Mouse (Mus musculus) CH12.LX (cell line): ENCODE data around the gene Nkd1. TPM values are rescaled to one million over a fixed set of nuclear protein-coding genes. Genes with fewer than 3 reads are reported as not detected.
A peak's percentile ranks its signal among the peaks of the same experiment; 100 is the strongest.

ENCODE experiments used
- DNase-seq: peaks from one replicate; pipeline ENCODE4 v3.0.0-alpha.2; 2013; ENCODE audit errors: extremely low read depth
- H3K27ac ChIP-seq: 2 replicates; pipeline ENCODE4 v1.5.1; 2012; ENCODE audit warnings: low read depth, mild to moderate bottlenecking, control low read depth, moderate library complexity; ENCODE audit not compliant: insufficient read depth
- H3K27me3 ChIP-seq: replicated peaks from 2 replicates; pipeline ENCODE3; 2012; ENCODE audit warnings: inconsistent platforms
- H3K36me3 ChIP-seq, 2 experiments: replicated peaks in 1 of 2; 2 replicates each; pipeline versions ENCODE3 to v1.6.1; 2012; ENCODE audit warnings: inconsistent platforms in 1 of 2, low read length in 1 of 2, mild to moderate bottlenecking in 1 of 2, mixed read lengths in 1 of 2, moderate library complexity in 1 of 2; ENCODE audit not compliant: control insufficient read depth in 1 of 2, insufficient read depth in 1 of 2
- H3K4me1 ChIP-seq, 2 experiments: 2 replicates each; pipeline ENCODE4 v1.6.1; 2012; ENCODE audit warnings: inconsistent platforms in 1 of 2, moderate library complexity in 1 of 2; ENCODE audit not compliant: insufficient read depth in 2 of 2, control insufficient read depth in 1 of 2
- H3K4me2 ChIP-seq: 2 replicates; pipeline ENCODE4 v1.6.1; 2012; ENCODE audit warnings: low read depth, mild to moderate bottlenecking, control low read depth; ENCODE audit not compliant: poor library complexity, insufficient read depth, severe bottlenecking
- H3K4me3 ChIP-seq, 3 experiments: fragments of 150-350 bp in 1 of 3; sonication (generic) in 1 of 3; replicated peaks in 1 of 3; 2 replicates each; pipeline versions ENCODE3 to v1.5.1; 2011 to 2012; ENCODE audit warnings: low read depth in 2 of 3, low read length in 2 of 3, mild to moderate bottlenecking in 2 of 3, moderate library complexity in 2 of 3, control low read depth in 1 of 3, improper control_type of control experiment in 1 of 3, inconsistent platforms in 1 of 3, mixed read lengths in 1 of 3; ENCODE audit not compliant: poor library complexity in 1 of 3
- H3K79me2 ChIP-seq: replicated peaks from 2 replicates; pipeline ENCODE4 v1.6.1; 2012; ENCODE audit warnings: mild to moderate bottlenecking, moderate library complexity; ENCODE audit not compliant: control insufficient read depth, poor library complexity, insufficient read depth, severe bottlenecking; ENCODE audit errors: extremely low read depth
- H3K9ac ChIP-seq: 2 replicates; pipeline ENCODE4 v1.6.1; 2012; ENCODE audit warnings: low read depth, mild to moderate bottlenecking, control low read depth, moderate library complexity; ENCODE audit not compliant: insufficient read depth
- H3K9me3 ChIP-seq: replicated peaks from 2 replicates; pipeline ENCODE3; 2012; ENCODE audit warnings: low read length, inconsistent platforms, mixed read lengths
- BHLHE40 ChIP-seq: IDR thresholded peaks from 2 replicates; pipeline ENCODE4 v1.6.1; 2011; ENCODE audit warnings: mild to moderate bottlenecking, low read depth, low read length, improper control_type of control experiment
- CHD1 ChIP-seq: IDR thresholded peaks from 2 replicates; pipeline ENCODE4 v1.6.1; 2012; ENCODE audit warnings: low read depth, low read length, improper control_type of control experiment, inconsistent platforms
- CHD2 ChIP-seq: IDR thresholded peaks from 2 replicates; pipeline ENCODE4 v1.6.1; 2011; ENCODE audit warnings: low read length, improper control_type of control experiment
- CTCF ChIP-seq, 2 experiments: IDR thresholded peaks in 1 of 2; conservative IDR thresholded peaks in 1 of 2; 2 replicates each; pipeline ENCODE4 v1.5.1; 2011 to 2012; ENCODE audit warnings: low read depth in 2 of 2, low read length in 2 of 2, improper control_type of control experiment in 1 of 2, inconsistent platforms in 1 of 2, mild to moderate bottlenecking in 1 of 2, moderate library complexity in 1 of 2
- E2F4 ChIP-seq: IDR thresholded peaks from 2 replicates; pipeline ENCODE4 v1.6.1; 2011; ENCODE audit warnings: low read depth, low read length, improper control_type of control experiment; ENCODE audit not compliant: insufficient replicate concordance
- ELF1 ChIP-seq: IDR thresholded peaks from 2 replicates; pipeline ENCODE4 v1.6.1; 2014; ENCODE audit warnings: low read depth, mild to moderate bottlenecking, inconsistent platforms, low read length, improper control_type of control experiment
- EP300 ChIP-seq: IDR thresholded peaks from 2 replicates; pipeline ENCODE4 v1.6.1; 2011; ENCODE audit warnings: low read length, improper control_type of control experiment
- ETS1 ChIP-seq: conservative IDR thresholded peaks from 2 replicates; pipeline ENCODE4 v1.6.1; 2012; ENCODE audit warnings: low read depth, mild to moderate bottlenecking, inconsistent platforms, low read length, improper control_type of control experiment, moderate library complexity
- GABPA ChIP-seq: IDR thresholded peaks from 2 replicates; pipeline ENCODE4 v1.6.1; 2012; ENCODE audit warnings: low read depth, low read length, improper control_type of control experiment, inconsistent platforms; ENCODE audit not compliant: insufficient replicate concordance
- HCFC1 ChIP-seq: IDR thresholded peaks from 2 replicates; pipeline ENCODE4 v1.6.1; 2012; ENCODE audit warnings: low read depth, mild to moderate bottlenecking, inconsistent platforms, low read length, improper control_type of control experiment
- IRF4 ChIP-seq: IDR thresholded peaks from 2 replicates; pipeline ENCODE4 v1.6.1; 2014; ENCODE audit warnings: low read depth, mild to moderate bottlenecking, inconsistent platforms, low read length, improper control_type of control experiment
- JUN ChIP-seq: IDR thresholded peaks from 2 replicates; pipeline ENCODE4 v1.6.1; 2011; ENCODE audit warnings: low read depth, mild to moderate bottlenecking, low read length, improper control_type of control experiment, moderate library complexity; ENCODE audit not compliant: insufficient read depth
- JUND ChIP-seq: conservative IDR thresholded peaks from 2 replicates; pipeline ENCODE4 v1.6.1; 2011; ENCODE audit warnings: low read depth, low read length, improper control_type of control experiment
- KAT2A ChIP-seq: IDR thresholded peaks from 2 replicates; pipeline ENCODE4 v1.6.1; 2012; ENCODE audit warnings: low read length, improper control_type of control experiment, inconsistent platforms; ENCODE audit not compliant: insufficient replicate concordance
- MAFK ChIP-seq: IDR thresholded peaks from 2 replicates; pipeline ENCODE4 v1.6.1; 2011; ENCODE audit warnings: low read length, improper control_type of control experiment; ENCODE audit not compliant: insufficient replicate concordance
- MAX ChIP-seq: IDR thresholded peaks from 2 replicates; pipeline ENCODE4 v1.6.1; 2011; ENCODE audit warnings: low read length, improper control_type of control experiment
- MAZ ChIP-seq: IDR thresholded peaks from 2 replicates; pipeline ENCODE4 v1.6.1; 2012; ENCODE audit warnings: low read depth, mild to moderate bottlenecking, inconsistent platforms, low read length, improper control_type of control experiment, moderate library complexity
- MEF2A ChIP-seq: IDR thresholded peaks from 2 replicates; pipeline ENCODE4 v1.6.1; 2014; ENCODE audit warnings: low read depth, mild to moderate bottlenecking, inconsistent platforms, low read length, improper control_type of control experiment, borderline replicate concordance
- MXI1 ChIP-seq: IDR thresholded peaks from 2 replicates; pipeline ENCODE4 v1.6.1; 2011; ENCODE audit warnings: mild to moderate bottlenecking, low read depth, low read length, improper control_type of control experiment
- MYC ChIP-seq: IDR thresholded peaks from 2 replicates; pipeline ENCODE4 v1.6.1; 2011; ENCODE audit warnings: low read depth, mild to moderate bottlenecking, improper control_type of control experiment, low read length
- NELFE ChIP-seq: IDR thresholded peaks from 2 replicates; pipeline ENCODE4 v1.6.1; 2011; ENCODE audit warnings: low read depth, low read length, improper control_type of control experiment
- NRF1 ChIP-seq: IDR thresholded peaks from 2 replicates; pipeline ENCODE4 v1.6.1; 2014; ENCODE audit warnings: low read depth, mild to moderate bottlenecking, inconsistent platforms, low read length, improper control_type of control experiment, moderate library complexity
- PAX5 ChIP-seq: IDR thresholded peaks from 2 replicates; pipeline ENCODE4 v1.6.1; 2012; ENCODE audit warnings: low read length, inconsistent platforms, mixed read lengths
- POLR2A ChIP-seq: IDR thresholded peaks from 2 replicates; pipeline ENCODE4 v1.6.1; 2011; ENCODE audit warnings: low read depth, mild to moderate bottlenecking, improper control_type of control experiment, low read length
- POLR2AphosphoS2 ChIP-seq: IDR thresholded peaks from 2 replicates; pipeline ENCODE4 v1.6.1; 2011; ENCODE audit warnings: low read depth, low read length, improper control_type of control experiment
- RAD21 ChIP-seq: IDR thresholded peaks from 2 replicates; pipeline ENCODE4 v1.6.1; 2011; ENCODE audit warnings: low read depth, mild to moderate bottlenecking, low read length, improper control_type of control experiment, moderate library complexity
- RCOR1 ChIP-seq: conservative IDR thresholded peaks from 2 replicates; pipeline ENCODE4 v1.6.1; 2012; ENCODE audit warnings: low read depth, mild to moderate bottlenecking, inconsistent platforms, low read length, improper control_type of control experiment
- SIN3A ChIP-seq: IDR thresholded peaks from 2 replicates; pipeline ENCODE4 v1.6.1; 2012; ENCODE audit warnings: low read length, improper control_type of control experiment, inconsistent platforms
- SMC3 ChIP-seq: IDR thresholded peaks from 2 replicates; pipeline ENCODE4 v1.6.1; 2011; ENCODE audit warnings: low read depth, low read length, improper control_type of control experiment
- TBP ChIP-seq: conservative IDR thresholded peaks from 2 replicates; pipeline ENCODE4 v1.6.1; 2011; ENCODE audit warnings: low read depth, low read length, improper control_type of control experiment
- TCF12 ChIP-seq: IDR thresholded peaks from 2 replicates; pipeline ENCODE4 v1.6.1; 2014; ENCODE audit warnings: low read depth, mild to moderate bottlenecking, inconsistent platforms, low read length, improper control_type of control experiment
- UBTF ChIP-seq: IDR thresholded peaks from 2 replicates; pipeline ENCODE4 v1.6.1; 2012; ENCODE audit warnings: low read depth, mild to moderate bottlenecking, inconsistent platforms, low read length, improper control_type of control experiment, moderate library complexity
- USF1 ChIP-seq: IDR thresholded peaks from 2 replicates; pipeline ENCODE4 v1.6.1; 2014; ENCODE audit warnings: low read depth, mild to moderate bottlenecking, inconsistent platforms, low read length, improper control_type of control experiment
- USF2 ChIP-seq: conservative IDR thresholded peaks from 2 replicates; pipeline ENCODE4 v1.6.1; 2011; ENCODE audit warnings: low read depth, low read length, improper control_type of control experiment
- ZC3H11A ChIP-seq: IDR thresholded peaks from 2 replicates; pipeline ENCODE4 v1.6.1; 2012; ENCODE audit warnings: low read depth, mild to moderate bottlenecking, inconsistent platforms, low read length, improper control_type of control experiment
- ZKSCAN1 ChIP-seq: IDR thresholded peaks from 2 replicates; pipeline ENCODE4 v1.6.1; 2012; ENCODE audit warnings: low read depth, inconsistent platforms, low read length, improper control_type of control experiment, borderline replicate concordance
- ZMIZ1 ChIP-seq: IDR thresholded peaks from 2 replicates; pipeline ENCODE4 v1.6.1; 2012; ENCODE audit warnings: low read depth, mild to moderate bottlenecking, inconsistent platforms, low read length, improper control_type of control experiment
- ZNF384 ChIP-seq: IDR thresholded peaks from 2 replicates; pipeline ENCODE4 v1.6.1; 2012; ENCODE audit warnings: low read depth, low read length, improper control_type of control experiment, inconsistent platforms
- dilution Hi-C: fragments of 300-500 bp; cut with MboI; formaldehyde crosslinking; loops from 2 replicates; pipeline ENCODE4 v1.14.3; 2020; ENCODE audit warnings: low sequenced_read_pairs; ENCODE audit not compliant: extremely low pct_unique_long_range_greater_than_20kb, extremely low pct_ligation_motif_present
- in situ Hi-C: fragments of 300-500 bp; cut with MboI; formaldehyde crosslinking; loops from 3 replicates; pipeline ENCODE4 v1.14.3; 2019; ENCODE audit warnings: low sequenced_read_pairs, low pct_ligation_motif_present, low pct_unique_long_range_greater_than_20kb, mixed read lengths
- polyA plus RNA-seq: library from polyadenylated mRNA; unstranded; fragments of >175 nt; gene quantifications from 2 replicates; pipeline ENCODE4 v1.2.1, GENCODE M21; 2012; ENCODE audit warnings: low read depth; ENCODE audit not compliant: insufficient read length
- total RNA-seq, 2 experiments: library from RNA; depleted of rRNA; stranded (reverse); fragments of 300-350 nt in 1 of 2; fragments of >200 nt in 1 of 2; gene quantifications; 2 replicates each; pipeline ENCODE4 v1.2.3; 2012 to 2014

The Nkd1 gene
- total and polyA plus RNA-seq, 3 experiments, result 0.24 to 0.67 (median 0.30) TPM

- peak overlapping the region; percentile 96 for H3K9ac ChIP-seq
- in situ Hi-C loops, result no loop called here
- peaks cover 65% of the 10 kb centered on the region for H3K79me2 ChIP-seq
- dilution Hi-C loops, result no loop called here
- peaks cover 30 to 69% of the 10 kb centered on the region in 2 experiments for H3K4me1 ChIP-seq
- H3K4me2 ChIP-seq, result peak overlapping the region; percentile 93
- peak overlapping the region; percentile 67 to 93 (median 84) for H3K4me3 ChIP-seq
- H3K36me3 ChIP-seq, result peaks cover 51 to 56% of the 10 kb centered on the region in 2 experiments
- H3K27me3 ChIP-seq, result no peaks in the 10 kb centered on the region
- TF ChIP-seq MEF2A (0 out of 2 replicates have a peak, but pooled peaks have one; percentile 50), E2F4 (no peak), ZMIZ1 (no peak; the same call in 1 of the 2 replicates), USF1 (peak; percentile 30), UBTF (no peak), USF2 (no peak; the same call in 1 of the 2 replicates), ELF1 (peak; percentile 42; the same call in 1 of the 2 replicates), CHD2 (no peak), ZNF384 (no peak), SIN3A (peak; percentile 85), NRF1 (no peak; the same call in 1 of the 2 replicates), BHLHE40 (peak; percentile 76), CTCF (conservative IDR thresholded peaks at IDR 0.05 in 1 of 2, IDR thresholded peaks at IDR 0.05 in 1 of 2; ENCODE audit: low read depth in 2 of 2, low read length in 2 of 2) (no peak), RAD21 (no peak; the same call in 1 of the 2 replicates), KAT2A (0 out of 2 replicates have a peak, but pooled peaks have one; percentile 20), IRF4 (peak; percentile 42), ZKSCAN1 (no peak), PAX5 (no peak), MAX (peak; percentile 46; the same call in 1 of the 2 replicates), MAZ (no peak), RCOR1 (peak; percentile 57; the same call in 1 of the 2 replicates), JUND (peak; percentile 80), CHD1 (no peak; the same call in 1 of the 2 replicates), SMC3 (0 out of 2 replicates have a peak, but pooled peaks have one; percentile 14), EP300 (peak; percentile 27; the same call in 1 of the 2 replicates), TCF12 (peak; percentile 45; the same call in 1 of the 2 replicates), POLR2A (peak; percentile 54), HCFC1 (peak; percentile 36; the same call in 1 of the 2 replicates), POLR2AphosphoS2 (peak; percentile 82), MYC (0 out of 2 replicates have a peak, but pooled peaks have one; percentile 39), ZC3H11A (no peak), ETS1 (peak; percentile 72; the same call in 1 of the 2 replicates), NELFE (0 out of 2 replicates have a peak, but pooled peaks have one; percentile 48), GABPA (no peak), MAFK (no peak), JUN (peak; percentile 70), MXI1 (peak; percentile 58), TBP (no peak)
- TF ChIP-seq, all 38 proteins: peak for 21
- Histone ChIP-seq H3K9me3 (peaks cover 13% of the 10 kb centered on the region), H3K27ac (peak overlapping the region; percentile 92)
- peak; percentile 83 for DNase-seq
Observed at GRCm38 (mm10) chr8:88633343-88633765, 112.2 kb downstream of the Nkd1 start.
